Mouse (Mus musculus) R1 (cell line): ENCODE measurements at regions not wholly inside any gene's neighbourhood (a gene's known extent, or its start where the extent isn't known, plus 50 kb on each side); places are given as distances from the start of the nearest gene placed in this dataset.

Source experiments
- DNase-seq: peaks from one replicate; pipeline ENCODE4 v3.0.0-alpha.2; 2018; ENCODE audit warnings: low read depth, low spot score

GRCm38 (mm10) chr19:59738541-59738940, 204.9 kb downstream of the Rab11fip2 start:
- DNase-seq: no peak

GRCm38 (mm10) chr19:59742946-59743345, 200.5 kb downstream of the Rab11fip2 start:
- DNase-seq: peak; percentile 28

- DNase-seq: no peak
Measured at GRCm38 (mm10) chr19:59761218-59761617, 182.2 kb downstream of the Rab11fip2 start.

- no peak for DNase-seq
Measured at GRCm38 (mm10) chr19:59784401-59785046, 158.9 kb downstream of the Rab11fip2 start.

- DNase-seq: no peak
Measured at GRCm38 (mm10) chr19:59831304-59831703, 112.2 kb downstream of the Rab11fip2 start.

- DNase-seq: no peak
Measured at GRCm38 (mm10) chr19:59837138-59837537, 106.3 kb downstream of the Rab11fip2 start.

GRCm38 (mm10) chr19:59837628-59838027, 105.8 kb downstream of the Rab11fip2 start:
- no peak for DNase-seq

GRCm38 (mm10) chr19:59844270-59844669, 99.2 kb downstream of the Rab11fip2 start:
- DNase-seq: no peak

GRCm38 (mm10) chr19:59846807-59847206, 96.6 kb downstream of the Rab11fip2 start:
- DNase-seq: no peak

- DNase-seq: no peak
Measured at GRCm38 (mm10) chr19:59850696-59851095, 92.8 kb downstream of the Rab11fip2 start.

GRCm38 (mm10) chr19:59852011-59852738, 91.3 kb downstream of the Rab11fip2 start:
- no peak for DNase-seq
